Mouse (Mus musculus): Measurements from ENCODE around the gene Dse.
"Not testable (repeated sequence)": the region's sequence is repeated elsewhere in the genome, so short reads cannot be mapped to it uniquely, and the experiment has no call there.

The Dse gene

GRCm38 (mm10) chr10:34207503-34207850 lies at the start of gene Dse:
TSS of gene Dse (minus strand) at chr10:34207715.
- no peak for ATAC-seq (ENCODE audit: insufficient number of reproducible peaks, low FRiP score, low TSS enrichment)

DNA sequence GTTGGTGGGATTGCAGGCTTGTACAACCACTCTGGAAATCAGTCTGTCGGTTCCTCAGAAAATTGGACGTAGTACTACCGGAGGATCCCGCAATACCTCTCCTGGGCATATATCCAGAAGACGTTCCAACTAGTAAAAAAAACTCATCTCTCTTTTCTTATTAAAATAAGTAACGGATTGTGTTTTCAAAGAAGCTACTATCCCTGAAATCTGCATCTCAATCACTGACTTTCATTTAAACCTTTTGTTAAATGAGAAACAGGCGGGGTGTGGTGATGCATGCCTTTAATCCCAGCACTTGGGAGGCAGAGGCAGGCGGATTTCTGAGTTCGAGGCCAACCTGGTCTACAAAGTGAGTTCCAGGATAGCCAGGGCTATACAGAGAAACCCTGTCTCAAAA lies 45.3 kb upstream of the Dse start:
- ATAC-seq (ENCODE audit: insufficient number of reproducible peaks, low FRiP score, low TSS enrichment) = not testable (repeated sequence)

DNA sequence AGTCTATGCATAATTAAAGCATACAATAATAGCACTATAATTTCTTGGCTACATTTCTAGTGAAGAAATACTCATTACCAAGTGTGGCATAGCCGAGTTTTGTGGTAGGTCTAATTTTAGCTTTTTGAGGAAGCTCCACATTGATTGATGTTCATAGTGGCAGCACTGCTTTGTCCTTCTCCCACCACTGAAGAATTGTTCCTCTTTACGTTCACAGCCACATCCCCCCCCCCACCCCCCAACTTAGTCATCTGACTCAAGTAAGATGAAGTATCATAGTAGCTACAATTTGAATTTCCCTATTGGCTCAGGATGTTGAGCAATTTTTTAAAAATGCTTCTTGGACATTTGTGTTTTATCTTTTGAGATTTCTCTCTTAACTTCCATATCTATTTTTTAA lies 42.1 kb upstream of the Dse start:
- ATAC-seq (ENCODE audit: insufficient number of reproducible peaks, low FRiP score, low TSS enrichment) = no peak

- ATAC-seq (ENCODE audit: insufficient number of reproducible peaks, low FRiP score, low TSS enrichment) = no peak
These were observed 40.2 kb upstream of the Dse start for GRCm38 (mm10) chr10:34247757-34248156.

GRCm38 (mm10) chr10:34246106-34246505 lies 38.6 kb upstream of the Dse start:
- ATAC-seq (ENCODE audit: insufficient number of reproducible peaks, low FRiP score, low TSS enrichment) = no peak

DNA sequence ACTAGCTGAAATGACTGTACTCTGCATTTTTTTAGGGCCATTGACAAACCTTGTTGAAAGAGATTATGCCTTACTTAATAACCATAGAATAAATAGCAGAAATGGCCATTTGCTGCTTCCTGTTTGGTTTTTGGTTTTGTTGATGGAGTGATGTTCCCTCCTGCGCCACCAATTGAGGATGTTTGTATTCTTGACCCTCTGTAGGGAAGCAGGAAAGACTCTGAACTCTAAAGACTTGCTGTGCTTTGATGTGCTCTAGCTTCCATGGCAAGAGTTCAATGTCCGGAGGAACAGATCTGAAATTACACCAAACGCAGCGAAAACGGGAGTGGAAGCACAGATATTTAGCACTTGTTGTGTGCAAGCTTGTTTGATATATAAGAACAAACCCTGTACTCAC lies 37.2 kb upstream of the Dse start:
- ATAC-seq (ENCODE audit: insufficient number of reproducible peaks, low FRiP score, low TSS enrichment) = no peak

GRCm38 (mm10) chr10:34238536-34238935 lies 31.0 kb upstream of the Dse start:
- ATAC-seq (ENCODE audit: insufficient number of reproducible peaks, low FRiP score, low TSS enrichment) = no peak

GRCm38 (mm10) chr10:34236569-34236968 lies 29.1 kb upstream of the Dse start:
- ATAC-seq (ENCODE audit: insufficient number of reproducible peaks, low FRiP score, low TSS enrichment) = no peak

- ATAC-seq (ENCODE audit: insufficient number of reproducible peaks, low FRiP score, low TSS enrichment) = no peak
These were observed 27.9 kb upstream of the Dse start for GRCm38 (mm10) chr10:34235384-34235783.

DNA sequence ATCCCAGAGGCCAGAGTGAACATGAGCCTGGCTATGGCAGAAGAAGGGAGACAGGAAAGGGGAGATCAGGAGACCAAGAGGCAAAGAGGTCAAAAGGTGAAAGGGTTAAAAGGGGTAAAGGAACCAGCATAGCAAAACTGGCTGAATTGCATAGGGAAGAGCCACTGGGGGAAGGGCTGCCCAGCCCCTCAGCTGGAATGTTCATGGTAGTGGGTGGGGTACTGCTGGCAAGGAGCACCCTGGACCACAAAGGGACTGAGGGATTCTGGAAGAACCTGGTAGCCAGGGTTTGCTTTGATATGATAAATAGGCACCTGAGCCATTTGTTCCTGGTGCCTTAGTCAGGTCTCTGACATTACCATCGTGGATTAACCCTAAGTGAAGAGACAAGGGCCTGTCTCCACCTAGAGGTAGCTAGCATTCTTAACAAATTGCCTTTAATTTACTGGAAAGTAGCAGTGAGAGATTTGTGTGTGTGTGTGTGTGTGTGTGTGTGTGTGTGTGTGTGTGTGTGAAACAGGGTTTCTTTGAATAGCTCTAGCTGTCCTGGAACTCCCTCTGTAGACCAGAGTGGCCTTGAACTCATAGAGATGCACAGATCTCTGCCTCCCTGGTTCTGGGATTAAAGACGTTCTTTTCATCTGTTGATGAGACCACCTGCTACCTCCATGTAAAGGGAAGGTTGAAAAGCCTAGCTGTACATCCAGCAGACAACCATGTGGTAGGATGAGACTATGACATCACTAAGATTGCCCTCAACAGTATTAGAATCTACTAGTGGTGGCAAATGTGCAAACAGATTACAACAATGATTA lies 26.6 kb upstream of the Dse start:
- ATAC-seq (ENCODE audit: insufficient number of reproducible peaks, low FRiP score, low TSS enrichment) = 0 out of 2 replicates have a peak, but pooled peaks have one; percentile 40

DNA sequence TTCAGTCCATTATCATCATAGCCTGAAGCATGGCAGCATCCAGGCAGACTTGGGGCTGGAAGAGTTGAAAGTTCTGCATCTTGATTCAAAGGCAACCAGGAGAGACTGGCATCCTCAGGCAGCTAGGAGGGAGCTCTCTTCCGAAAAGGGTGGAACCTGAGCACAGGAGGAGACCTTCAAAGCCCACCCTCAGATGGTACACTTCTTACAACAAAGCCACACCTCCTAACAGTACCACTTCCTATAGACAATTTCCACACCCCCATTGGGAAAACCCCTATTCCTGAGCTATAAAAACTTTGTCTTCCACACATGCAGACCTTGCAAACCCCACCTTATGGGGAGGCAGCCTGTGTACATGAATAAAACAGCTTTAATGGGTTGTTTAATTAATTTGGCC lies 25.9 kb upstream of the Dse start:
- ATAC-seq (ENCODE audit: insufficient number of reproducible peaks, low FRiP score, low TSS enrichment) = no peak

GRCm38 (mm10) chr10:34230121-34230675 lies 22.7 kb upstream of the Dse start:
- no peak for ATAC-seq (ENCODE audit: insufficient number of reproducible peaks, low FRiP score, low TSS enrichment)

DNA sequence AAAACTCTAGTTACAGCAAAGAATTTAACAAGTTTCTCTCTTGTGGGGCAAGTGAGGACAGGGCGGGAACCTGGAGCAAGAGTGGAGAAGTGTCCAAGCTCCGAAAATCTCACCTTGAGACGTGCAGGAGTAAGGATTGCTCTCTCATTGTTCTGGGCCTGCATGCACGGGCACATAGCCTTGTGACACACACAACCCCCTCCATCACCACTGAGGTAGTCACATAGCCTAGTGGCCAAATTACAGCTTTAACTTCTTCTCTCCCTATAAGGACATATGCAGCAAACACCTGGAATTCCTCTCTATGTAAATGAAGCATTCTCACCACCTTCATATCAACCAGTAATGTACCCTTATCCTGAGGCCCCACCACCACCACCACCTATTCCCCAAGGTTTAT lies 22.0 kb upstream of the Dse start:
- ATAC-seq (ENCODE audit: insufficient number of reproducible peaks, low FRiP score, low TSS enrichment) = no peak; the same call in 1 of the 2 replicates

GRCm38 (mm10) chr10:34223660-34224059 lies 16.1 kb upstream of the Dse start:
- no peak for ATAC-seq (ENCODE audit: insufficient number of reproducible peaks, low FRiP score, low TSS enrichment)

- no peak for ATAC-seq (ENCODE audit: insufficient number of reproducible peaks, low FRiP score, low TSS enrichment)
These were observed 14.6 kb upstream of the Dse start for GRCm38 (mm10) chr10:34221909-34222620.

- ATAC-seq (ENCODE audit: insufficient number of reproducible peaks, low FRiP score, low TSS enrichment) = no peak
These were observed 10.7 kb upstream of the Dse start for GRCm38 (mm10) chr10:34218191-34218590.

- no peak for ATAC-seq (ENCODE audit: insufficient number of reproducible peaks, low FRiP score, low TSS enrichment)
These were observed 8.2 kb upstream of the Dse start for GRCm38 (mm10) chr10:34215667-34216066.

GRCm38 (mm10) chr10:34209951-34210350 lies 2.4 kb upstream of the Dse start:
- ATAC-seq (ENCODE audit: insufficient number of reproducible peaks, low FRiP score, low TSS enrichment) = no peak

DNA sequence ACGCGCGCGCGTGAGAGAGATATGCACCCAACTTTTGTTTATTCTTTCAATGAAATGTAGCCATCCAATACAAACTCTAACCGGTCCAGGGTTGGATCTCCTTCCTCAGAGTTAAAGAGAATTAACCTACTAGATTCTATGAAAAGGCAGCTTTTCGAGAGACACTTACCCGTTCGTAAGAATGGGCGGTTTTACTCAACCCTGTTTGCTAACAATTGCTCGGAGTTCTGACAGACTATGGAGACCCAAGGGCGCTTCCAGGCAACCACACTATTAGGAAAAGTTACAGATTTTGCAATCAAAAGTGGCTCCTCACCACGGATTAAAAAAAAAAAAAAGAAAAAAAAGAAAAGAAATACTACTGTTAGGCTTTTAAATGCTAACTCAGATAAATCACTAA lies 516 bp upstream of the Dse start:
- ATAC-seq (ENCODE audit: insufficient number of reproducible peaks, low FRiP score, low TSS enrichment) = no peak

- peak; percentile 69 for ATAC-seq (ENCODE audit: insufficient number of reproducible peaks, low FRiP score, low TSS enrichment)
These were observed 572 bp downstream of the Dse start for GRCm38 (mm10) chr10:34206783-34207502.

DNA sequence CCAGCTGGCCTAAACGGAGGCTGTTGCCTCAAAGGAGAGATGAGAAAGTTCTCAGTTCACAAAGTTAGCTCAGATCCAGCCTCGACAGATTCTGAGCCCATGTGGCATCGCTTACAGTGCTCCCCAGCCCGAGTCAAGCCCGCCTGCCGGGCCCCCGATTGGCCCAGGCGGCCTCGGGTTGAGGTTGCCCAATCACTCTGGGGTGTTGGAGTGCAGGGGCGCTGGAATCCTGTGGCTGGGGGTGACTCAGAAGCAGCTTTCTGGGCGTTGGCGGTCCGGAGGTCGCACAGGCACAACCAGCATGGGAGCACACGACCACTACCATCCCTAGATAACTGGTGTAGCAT lies 1.1 kb downstream of the Dse start:
- peak; percentile 36; the same call in 1 of the 2 replicates for ATAC-seq (ENCODE audit: insufficient number of reproducible peaks, low FRiP score, low TSS enrichment)

Measured in cerebellum, adult (tissue).